Mouse (Mus musculus) E14TG2a.4 (cell line): ENCODE data around the gene Abcc3.

Source experiments
- H3K27me3 ChIP-seq: 2 replicates; pipeline ENCODE4 v1.6.1; 2014; ENCODE audit warnings: low read length, control low read depth; ENCODE audit not compliant: insufficient read depth
- H3K36me3 ChIP-seq: 2 replicates; pipeline ENCODE4 v1.6.1; 2014; ENCODE audit warnings: low read length, control low read depth; ENCODE audit not compliant: insufficient read depth
- H3K4me1 ChIP-seq: replicated peaks from 2 replicates; pipeline ENCODE4 v1.6.1; 2014; ENCODE audit warnings: low read depth, low read length, control low read depth
- H3K4me3 ChIP-seq: replicated peaks from 2 replicates; pipeline ENCODE4 v1.5.1; 2014; ENCODE audit warnings: mild to moderate bottlenecking, low read length
- H3K9me3 ChIP-seq: 2 replicates; pipeline ENCODE4 v1.6.1; 2014; ENCODE audit warnings: low read length, control low read depth
- CTCF ChIP-seq: conservative IDR thresholded peaks from 2 replicates; pipeline ENCODE4 v1.5.1; 2014; ENCODE audit warnings: low read length
- NANOG ChIP-seq: IDR thresholded peaks from 2 replicates; pipeline ENCODE4 v1.6.1; 2014; ENCODE audit warnings: borderline replicate concordance, low read length, mixed read lengths
- POU5F1 ChIP-seq: IDR thresholded peaks from 2 replicates; pipeline ENCODE4 v1.6.1; 2014; ENCODE audit warnings: low read length, borderline replicate concordance

Gene Abcc3

GRCm38 (mm10) chr11:94321931-94322400 lies 70.8 kb downstream of the Abcc3 start, which contains the start of gene Luc7l3:
TSS of gene Luc7l3 (minus strand) at chr11:94321988.
- no peak for TF ChIP-seq POU5F1
- no peak for TF ChIP-seq NANOG
- TF ChIP-seq CTCF, result no peak
- Histone ChIP-seq H3K27me3 (no peaks in the 10 kb centered on the region), H3K9me3 (no peaks in the 10 kb centered on the region), H3K4me3 (peak within 1 kb of the TSS; percentile 99), H3K36me3 (peaks cover 26% of the 10 kb centered on the region; the same call in 1 of the 2 replicates), H3K4me1 (peaks cover 57% of the 10 kb centered on the region)

GRCm38 (mm10) chr11:94320969-94321930 lies 71.5 kb downstream of the Abcc3 start:
- Histone ChIP-seq H3K4me3 (peak overlapping the region; percentile 99), H3K4me1 (peaks cover 58% of the 10 kb centered on the region), H3K27me3 (no peaks in the 10 kb centered on the region), H3K9me3 (no peaks in the 10 kb centered on the region), H3K36me3 (peaks cover 33% of the 10 kb centered on the region; the same call in 1 of the 2 replicates)
- TF ChIP-seq CTCF, result no peak
- TF ChIP-seq NANOG, result no peak
- no peak for TF ChIP-seq POU5F1

GRCm38 (mm10) chr11:94318056-94318455 lies 74.7 kb downstream of the Abcc3 start:
- no peaks in the 10 kb centered on the region for H3K27me3 ChIP-seq
- no peaks in the 10 kb centered on the region for H3K9me3 ChIP-seq
- H3K4me3 ChIP-seq, result peak overlapping the region; percentile 41; the same call in 1 of the 2 replicates
- peaks cover 79% of the 10 kb centered on the region for H3K4me1 ChIP-seq
- peaks cover 53% of the 10 kb centered on the region for H3K36me3 ChIP-seq
- no peak for TF ChIP-seq NANOG
- TF ChIP-seq POU5F1, result no peak

GRCm38 (mm10) chr11:94317515-94317914 lies 75.3 kb downstream of the Abcc3 start:
- TF ChIP-seq POU5F1, result no peak
- TF ChIP-seq NANOG, result no peak
- TF ChIP-seq CTCF, result no peak
- H3K4me3 ChIP-seq, result peak overlapping the region; percentile 41; the same call in 1 of the 2 replicates
- no peaks in the 10 kb centered on the region for H3K9me3 ChIP-seq
- H3K36me3 ChIP-seq, result peaks cover 58% of the 10 kb centered on the region
- H3K4me1 ChIP-seq, result peaks cover 79% of the 10 kb centered on the region
- no peaks in the 10 kb centered on the region for H3K27me3 ChIP-seq

- H3K4me3 ChIP-seq, result peak overlapping the region; percentile 14; the same call in 1 of the 2 replicates
- TF ChIP-seq CTCF (no peak), NANOG (no peak), POU5F1 (no peak)
Observed at GRCm38 (mm10) chr11:94317014-94317413, 75.8 kb downstream of the Abcc3 start.

GRCm38 (mm10) chr11:94316528-94316927 lies 76.3 kb downstream of the Abcc3 start:
- TF ChIP-seq POU5F1, result no peak
- no peak for TF ChIP-seq NANOG
- TF ChIP-seq CTCF, result no peak
- Histone ChIP-seq H3K9me3 (no peaks in the 10 kb centered on the region), H3K4me1 (peaks cover 83% of the 10 kb centered on the region)

More at GRCm38 (mm10) chr11:94317014-94317413, 75.8 kb downstream of the Abcc3 start:
- Histone ChIP-seq H3K27me3 (no peaks in the 10 kb centered on the region), H3K4me1 (peaks cover 79% of the 10 kb centered on the region), H3K9me3 (no peaks in the 10 kb centered on the region), H3K36me3 (peaks cover 58% of the 10 kb centered on the region)

GRCm38 (mm10) chr11:94315308-94315707 lies 77.5 kb downstream of the Abcc3 start:
- Histone ChIP-seq H3K4me1 (peaks cover 92% of the 10 kb centered on the region), H3K27me3 (no peaks in the 10 kb centered on the region), H3K36me3 (peaks cover 62% of the 10 kb centered on the region), H3K4me3 (no peak overlapping the region), H3K9me3 (no peaks in the 10 kb centered on the region)
- TF ChIP-seq POU5F1, result no peak
- no peak for TF ChIP-seq CTCF
- no peak for TF ChIP-seq NANOG

More at GRCm38 (mm10) chr11:94316528-94316927, 76.3 kb downstream of the Abcc3 start:
- Histone ChIP-seq H3K27me3 (no peaks in the 10 kb centered on the region), H3K36me3 (peaks cover 58% of the 10 kb centered on the region), H3K4me3 (no peak overlapping the region)

- Histone ChIP-seq H3K9me3 (no peaks in the 10 kb centered on the region), H3K36me3 (peaks cover 64% of the 10 kb centered on the region), H3K27me3 (no peaks in the 10 kb centered on the region), H3K4me3 (no peak overlapping the region), H3K4me1 (peaks cover 81% of the 10 kb centered on the region)
- no peak for TF ChIP-seq POU5F1
- TF ChIP-seq NANOG, result no peak
- no peak for TF ChIP-seq CTCF
Observed at GRCm38 (mm10) chr11:94314098-94314652, 78.6 kb downstream of the Abcc3 start.
